Mouse (Mus musculus) heart, embryonic 12.5 days (tissue): ENCODE measurements around the gene Uqcr10. TPM values are rescaled to one million over a fixed set of nuclear protein-coding genes. Genes with fewer than 3 reads are reported as not detected.
"Not testable (repeated sequence)": the region's sequence is repeated elsewhere in the genome, so short reads cannot be mapped to it uniquely, and the experiment has no call there.

Source experiments
- ATAC-seq: fragments of 200-750 bp; cut with Nextera tagmentation; 2 replicates; pipeline ENCODE4 v1.8.0; 2017; ENCODE audit warnings: moderate TSS enrichment, moderate library complexity; ENCODE audit not compliant: insufficient number of reproducible peaks, low FRiP score
- H3K27ac ChIP-seq: fragments of 300-500 bp; sonication (generic); 2 replicates; pipeline ENCODE4 v1.5.1; 2016; ENCODE audit warnings: mild to moderate bottlenecking, moderate library complexity; ENCODE audit not compliant: poor library complexity, severe bottlenecking
- H3K27me3 ChIP-seq: fragments of 300-500 bp; sonication (generic); replicated peaks from 2 replicates; pipeline ENCODE4 v1.6.1; 2016; ENCODE audit warnings: mild to moderate bottlenecking, moderate library complexity
- H3K36me3 ChIP-seq: fragments of 300-500 bp; sonication (generic); 2 replicates; pipeline ENCODE4 v1.6.1; 2016; ENCODE audit warnings: mild to moderate bottlenecking, moderate library complexity
- H3K4me1 ChIP-seq: fragments of 300-500 bp; sonication (generic); replicated peaks from 2 replicates; pipeline ENCODE4 v1.6.1; 2016; ENCODE audit warnings: mild to moderate bottlenecking
- H3K4me2 ChIP-seq: fragments of 300-500 bp; sonication (generic); 2 replicates; pipeline ENCODE4 v1.6.1; 2016; ENCODE audit warnings: mild to moderate bottlenecking, moderate library complexity
- H3K4me3 ChIP-seq: fragments of 300-500 bp; sonication (generic); 2 replicates; pipeline ENCODE4 v1.5.1; 2016; ENCODE audit warnings: mild to moderate bottlenecking
- H3K9ac ChIP-seq: fragments of 300-500 bp; sonication (generic); 2 replicates; pipeline ENCODE4 v1.6.1; 2016; ENCODE audit warnings: mild to moderate bottlenecking, moderate library complexity
- H3K9me3 ChIP-seq: fragments of 300-500 bp; sonication (generic); replicated peaks from 2 replicates; pipeline ENCODE4 v1.6.1; 2016; ENCODE audit warnings: mild to moderate bottlenecking, moderate library complexity
- WGBS: fragments of 180-500 bp; shearing (Covaris S2); methylation state at CpG from one replicate; pipeline ENCODE4 v1.1.7; 2016; 5-methylcytosine and 5-hydroxymethylcytosine counted together
- polyA plus RNA-seq: library from polyadenylated mRNA; unstranded; fragments of >200 nt; fragmentation: Nextera tagmentation; extraction: Ambion mirVana; gene quantifications from 2 replicates; pipeline ENCODE4 v1.2.1, GENCODE M21; 2016

Gene Uqcr10
- polyA plus RNA-seq, 1 experiment from 2014 or later, result 1,621 TPM

DNA sequence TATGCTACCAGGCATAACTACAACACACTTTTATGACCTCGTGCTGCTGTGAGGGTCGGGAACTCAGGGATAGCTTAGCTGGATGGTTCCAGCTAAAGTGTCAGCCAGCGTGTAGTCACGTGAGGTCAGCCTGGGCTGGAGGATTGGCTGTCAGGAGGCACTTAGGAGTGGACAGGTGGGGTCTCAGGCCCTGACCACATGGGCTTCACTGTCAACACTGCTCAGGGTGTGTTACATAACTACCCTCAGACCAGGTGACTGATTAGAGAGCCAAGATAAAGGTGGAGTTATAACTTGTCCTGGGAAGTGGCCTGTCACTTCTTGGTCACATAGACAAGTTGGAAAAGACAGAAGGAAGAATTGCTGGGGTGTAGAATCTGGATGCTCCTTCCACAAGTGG, 11.5 kb upstream of the Uqcr10 start:
- no peak overlapping the region for H3K4me2 ChIP-seq
- no peaks in the 10 kb centered on the region for H3K36me3 ChIP-seq
- 73% methylated on average over 4 of the region's 4 CpGs for WGBS
- no peak overlapping the region for H3K27ac ChIP-seq
- ATAC-seq, result no peak
- no peaks in the 10 kb centered on the region for H3K27me3 ChIP-seq
- H3K9ac ChIP-seq, result no peak overlapping the region
- no peaks in the 10 kb centered on the region for H3K9me3 ChIP-seq
- H3K4me1 ChIP-seq, result peaks cover 8% of the 10 kb centered on the region
- no peak overlapping the region for H3K4me3 ChIP-seq

- Histone ChIP-seq H3K4me2 (no peak overlapping the region), H3K4me1 (peaks cover 8% of the 10 kb centered on the region), H3K9ac (no peak overlapping the region), H3K27ac (no peak overlapping the region), H3K4me3 (no peak overlapping the region), H3K9me3 (no peaks in the 10 kb centered on the region), H3K27me3 (no peaks in the 10 kb centered on the region), H3K36me3 (no peaks in the 10 kb centered on the region)
- no peak for ATAC-seq
- 75% methylated on average over 4 of the region's 4 CpGs for WGBS
These were observed 10.6 kb upstream of the Uqcr10 start for GRCm38 (mm10) chr11:4714727-4715126.

GRCm38 (mm10) chr11:4712822-4713221, 8.7 kb upstream of the Uqcr10 start:
- ATAC-seq, result no peak
- no peak overlapping the region for H3K27ac ChIP-seq
- H3K36me3 ChIP-seq, result no peaks in the 10 kb centered on the region
- no peaks in the 10 kb centered on the region for H3K27me3 ChIP-seq
- no peak overlapping the region for H3K4me3 ChIP-seq
- no peaks in the 10 kb centered on the region for H3K4me1 ChIP-seq
- no peaks in the 10 kb centered on the region for H3K9me3 ChIP-seq
- H3K9ac ChIP-seq, result no peak overlapping the region
- no peak overlapping the region for H3K4me2 ChIP-seq

- H3K9ac ChIP-seq, H3K9me3 ChIP-seq, H3K4me1 ChIP-seq, H3K27ac ChIP-seq, H3K36me3 ChIP-seq, H3K4me3 ChIP-seq, ATAC-seq, H3K27me3 ChIP-seq, H3K4me2 ChIP-seq: not testable (repeated sequence)
- WGBS, result 87% methylated on average over 4 of the region's 4 CpGs
These were observed 6.0 kb upstream of the Uqcr10 start for GRCm38 (mm10) chr11:4710188-4710587.

DNA sequence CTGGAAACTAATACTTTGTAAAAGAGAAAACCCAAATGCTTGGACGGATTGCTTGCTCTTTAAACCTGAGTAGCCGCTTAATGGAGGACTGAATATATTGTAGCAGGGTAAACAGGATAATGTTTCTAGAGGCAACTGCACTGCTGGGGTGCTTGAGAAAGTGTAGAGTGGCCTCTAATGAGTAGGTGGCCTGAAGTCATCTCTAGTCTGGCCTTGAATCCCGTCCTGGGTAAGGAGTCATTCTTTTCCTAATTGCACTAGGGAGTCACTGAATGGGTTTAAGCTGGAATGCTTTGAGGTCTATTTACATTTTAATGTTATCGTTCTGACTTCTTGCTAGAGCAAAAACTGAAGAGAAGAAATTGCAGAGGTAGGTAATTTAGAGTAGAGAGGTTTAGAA, 1.0 kb upstream of the Uqcr10 start:
- peaks cover 28% of the 10 kb centered on the region for H3K36me3 ChIP-seq

DNA sequence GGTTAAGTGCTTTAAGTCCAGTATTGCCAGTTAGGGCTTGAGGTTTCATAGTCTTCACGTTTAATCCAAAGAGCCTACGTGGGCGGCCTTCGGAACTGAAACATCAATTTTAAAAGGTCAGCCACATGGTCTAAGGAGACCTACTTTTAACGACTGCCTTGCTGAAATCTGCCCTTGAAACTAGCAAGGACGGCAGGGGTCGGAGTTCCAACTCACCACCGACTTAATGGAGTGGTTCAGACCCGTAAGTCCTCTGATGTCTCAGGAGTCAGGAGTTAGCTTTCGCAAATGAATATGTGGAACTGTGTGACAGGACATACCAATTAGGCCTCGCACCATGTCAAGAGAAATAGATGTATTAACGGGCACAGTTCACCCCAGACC, 462 bp downstream of the Uqcr10 start:
- H3K4me3 ChIP-seq, result peak overlapping the region; percentile 89
- no peaks in the 10 kb centered on the region; the same call in 1 of the 2 replicates for H3K9me3 ChIP-seq
- peaks cover 12% of the 10 kb centered on the region for H3K4me1 ChIP-seq
- peak overlapping the region; percentile 92 for H3K4me2 ChIP-seq
- H3K27me3 ChIP-seq, result no peaks in the 10 kb centered on the region
- WGBS, result 6% methylated on average over 12 of the region's 12 CpGs
- no peak for ATAC-seq
- peak overlapping the region; percentile 95 for H3K9ac ChIP-seq
- peak overlapping the region; percentile 87 for H3K27ac ChIP-seq
- H3K36me3 ChIP-seq, result peaks cover 28% of the 10 kb centered on the region

More for the DNA sequence above, 1.0 kb upstream of the Uqcr10 start:
- no peak for ATAC-seq
- 16% methylated on average over 4 of the region's 4 CpGs for WGBS
- Histone ChIP-seq H3K4me3 (peak overlapping the region; percentile 89), H3K9ac (peak overlapping the region; percentile 80), H3K4me2 (peak overlapping the region; percentile 92), H3K9me3 (no peaks in the 10 kb centered on the region; the same call in 1 of the 2 replicates), H3K4me1 (peaks cover 12% of the 10 kb centered on the region), H3K27ac (no peak overlapping the region), H3K27me3 (no peaks in the 10 kb centered on the region)

DNA sequence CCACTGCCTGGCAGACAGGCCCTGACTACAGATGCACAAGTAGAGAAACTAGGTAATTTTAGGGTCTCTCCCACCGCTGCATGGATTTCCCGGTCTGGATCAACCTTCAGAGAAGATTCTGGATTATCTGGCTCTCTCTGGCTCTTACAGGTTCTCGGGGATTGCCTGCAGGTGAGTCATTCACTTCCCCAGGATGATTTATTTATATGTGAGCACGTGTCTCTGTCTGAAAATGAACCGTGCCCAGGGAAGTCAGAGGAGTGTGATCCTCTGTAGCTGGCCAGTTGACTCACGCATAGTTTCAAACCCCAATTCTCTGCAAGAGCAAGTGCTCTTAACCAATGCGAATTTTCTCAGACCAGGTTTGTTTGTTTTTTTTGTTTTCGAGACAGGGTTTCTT, 3.4 kb downstream of the Uqcr10 start:
- H3K4me2 ChIP-seq, result no peak overlapping the region
- H3K27ac ChIP-seq, result no peak overlapping the region
- H3K27me3 ChIP-seq, result no peaks in the 10 kb centered on the region
- 83% methylated on average over 8 of the region's 8 CpGs for WGBS
- ATAC-seq, result no peak
- no peaks in the 10 kb centered on the region; the same call in 1 of the 2 replicates for H3K9me3 ChIP-seq
- H3K9ac ChIP-seq, result no peak overlapping the region
- H3K4me3 ChIP-seq, result no peak overlapping the region
- peaks cover 12% of the 10 kb centered on the region for H3K4me1 ChIP-seq
- peaks cover 28% of the 10 kb centered on the region for H3K36me3 ChIP-seq

- 39% methylated on average over 7 of the region's 7 CpGs for WGBS
- no peak overlapping the region for H3K4me2 ChIP-seq
- no peak overlapping the region for H3K4me3 ChIP-seq
- no peak overlapping the region for H3K9ac ChIP-seq
- no peaks in the 10 kb centered on the region for H3K27me3 ChIP-seq
- peaks cover 5% of the 10 kb centered on the region; the same call in 1 of the 2 replicates for H3K9me3 ChIP-seq
- ATAC-seq, result no peak
- peaks cover 20% of the 10 kb centered on the region for H3K36me3 ChIP-seq
- no peak overlapping the region for H3K27ac ChIP-seq
- H3K4me1 ChIP-seq, result no peaks in the 10 kb centered on the region
These were observed 6.8 kb downstream of the Uqcr10 start for GRCm38 (mm10) chr11:4697043-4697983.

GRCm38 (mm10) chr11:4692162-4692561, 12.0 kb downstream of the Uqcr10 start:
- H3K27me3 ChIP-seq, result no peaks in the 10 kb centered on the region
- H3K9ac ChIP-seq, result no peak overlapping the region
- 90% methylated on average over 11 of the region's 11 CpGs for WGBS
- H3K4me1 ChIP-seq, result no peaks in the 10 kb centered on the region
- no peak overlapping the region for H3K4me3 ChIP-seq
- H3K9me3 ChIP-seq, result peaks cover 5% of the 10 kb centered on the region; the same call in 1 of the 2 replicates
- H3K27ac ChIP-seq, result no peak overlapping the region
- H3K36me3 ChIP-seq, result no peaks in the 10 kb centered on the region
- no peak overlapping the region for H3K4me2 ChIP-seq
- ATAC-seq, result no peak

- H3K4me1 ChIP-seq, result no peaks in the 10 kb centered on the region
- no peak overlapping the region for H3K9ac ChIP-seq
These were observed 12.9 kb downstream of the Uqcr10 start for GRCm38 (mm10) chr11:4691213-4691612.

DNA sequence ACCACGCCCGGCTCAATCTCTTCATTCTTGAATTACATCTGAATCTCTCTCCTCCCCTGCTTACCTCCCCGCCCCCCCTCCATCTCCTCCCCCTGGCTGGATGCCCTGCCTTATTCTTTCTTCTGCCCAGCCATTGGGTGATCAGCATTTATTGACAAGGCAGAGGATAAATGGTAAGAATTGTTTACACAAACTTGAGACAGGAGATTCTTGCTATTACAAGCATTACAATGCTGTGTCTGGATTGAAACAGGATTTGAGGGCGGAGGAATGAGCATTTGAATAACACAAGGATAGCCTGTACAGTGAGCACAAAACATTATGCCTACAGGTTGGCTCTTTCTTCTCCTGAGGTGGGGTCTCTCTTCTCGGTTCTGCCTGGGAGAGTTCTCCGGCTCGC, 13.8 kb downstream of the Uqcr10 start:
- Histone ChIP-seq H3K4me1 (no peaks in the 10 kb centered on the region), H3K27me3 (no peaks in the 10 kb centered on the region), H3K9me3 (peaks cover 5% of the 10 kb centered on the region; the same call in 1 of the 2 replicates), H3K4me3 (no peak overlapping the region), H3K9ac (no peak overlapping the region), H3K27ac (no peak overlapping the region), H3K4me2 (no peak overlapping the region), H3K36me3 (no peaks in the 10 kb centered on the region)
- whole genome bisulfite sequencing, result 78% methylated on average over 7 of the region's 7 CpGs
- no peak for ATAC-seq

More at GRCm38 (mm10) chr11:4691213-4691612, 12.9 kb downstream of the Uqcr10 start:
- Histone ChIP-seq H3K36me3 (no peaks in the 10 kb centered on the region), H3K4me3 (no peak overlapping the region), H3K27me3 (no peaks in the 10 kb centered on the region), H3K4me2 (no peak overlapping the region), H3K9me3 (peaks cover 5% of the 10 kb centered on the region; the same call in 1 of the 2 replicates), H3K27ac (no peak overlapping the region)
- no peak for ATAC-seq
- WGBS, result 41% methylated on average over 10 of the region's 10 CpGs
